Comparison of ENCODE assay signal across 8 mouse cellular contexts in genomic region chr3:94821008-94821638, GRCm38 (mm10). TPM values are rescaled to one million over a fixed set of nuclear protein-coding genes. Genes with fewer than 3 reads are reported as not detected.
DNase-seq lines count a peak whose midpoint lies in the region; TF ChIP-seq lines count a peak whose summit lies in the region.

No protein-coding gene starts in this region.

- no peak for DNase-seq in ES-E14 (ENCODE audit: low read depth, low spot score)
- peak; percentile 49 to 74 for DNase-seq in adrenal gland, postnatal 36 days
- DNase-seq in heart, postnatal 10 days: peak; percentile 56 to 75
- DNase-seq in kidney, postnatal 36 days: peak; percentile 55 to 75
- peak; percentile 49 for DNase-seq in lung, postnatal 36 days
- peak; percentile 90 for DNase-seq in retina, postnatal 1 day
- DNase-seq in spleen, postnatal 4 days (ENCODE audit: low spot score in 2 of 2): no peak

- H3K9ac ChIP-seq in ES-E14 (ENCODE audit: insufficient read depth, low read depth, low read length, poor library complexity, severe bottlenecking): peak overlapping the region; percentile 81

- peaks cover 0 to 4% of the 10 kb centered on the region in 2 experiments; a peak in 2 of 4 replicates for H3K4me1 ChIP-seq in ES-E14 (ENCODE audit: control insufficient read depth in 2 of 2, insufficient read depth in 2 of 2, low read length in 2 of 2, poor library complexity in 1 of 2)
- no peaks in the 10 kb centered on the region for H3K4me1 ChIP-seq in embryonic fibroblast, embryonic 13.5 days (ENCODE audit: control insufficient read depth, insufficient read depth, low read length)

- no peak overlapping the region for H3K27ac ChIP-seq in ES-E14 (ENCODE audit: insufficient read depth, low read depth, low read length, poor library complexity, severe bottlenecking)
- no peak overlapping the region for H3K27ac ChIP-seq in embryonic fibroblast, embryonic 13.5 days (ENCODE audit: insufficient read depth, low read length)

- no peak; the same call in 1 of the 2 replicates for TF ChIP-seq POLR2A in embryonic fibroblast, embryonic 13.5 days (IDR thresholded peaks at IDR 0.05; ENCODE audit: low read depth, low read length)

- in situ Hi-C loops in ES-E14 (cut with MboI; ENCODE audit: low sequenced_read_pairs in 2 of 2, unreplicated experiment in 2 of 2): no loop called here

- intact Hi-C loops in heart, postnatal 10 days (cut with DNase I): loop anchor here (1.0 kb wide), 1 partner anchor 16 kb away; the partner anchor contains the start of gene Pogz

- no peak for TF ChIP-seq CTCF in embryonic fibroblast, embryonic 13.5 days (IDR thresholded peaks at IDR 0.05; ENCODE audit: borderline replicate concordance, insufficient read depth, low read length)

- H3K9me3 ChIP-seq in ES-E14 (ENCODE audit: control insufficient read depth, insufficient read depth, low read depth, low read length): no peaks in the 10 kb centered on the region

- peak overlapping the region; percentile 66 to 84 for H3K4me3 ChIP-seq in ES-E14 (ENCODE audit: insufficient read depth in 1 of 2, low read depth in 1 of 2, low read length in 2 of 2, poor library complexity in 1 of 2, severe bottlenecking in 1 of 2)
- peak overlapping the region; percentile 48 for H3K4me3 ChIP-seq in embryonic fibroblast, embryonic 13.5 days (ENCODE audit: insufficient read depth, low read length)

- no peaks in the 10 kb centered on the region for H3K36me3 ChIP-seq in ES-E14 (ENCODE audit: control insufficient read depth, insufficient read depth, low read length, poor library complexity, severe bottlenecking)

TF ChIP-seq in ES-E14, 5 proteins besides CTCF, POLR2A, EP300 and RAD21:
- no peak for TF ChIP-seq CHD2 (IDR thresholded peaks at IDR 0.05; ENCODE audit: low read depth, low read length)
- no peak for TF ChIP-seq ZNF384 (IDR thresholded peaks at IDR 0.05; ENCODE audit: low read depth, low read length)
- no peak for TF ChIP-seq HCFC1 (IDR thresholded peaks at IDR 0.05; ENCODE audit: borderline replicate concordance, insufficient read depth, low read length)
- no peak for TF ChIP-seq ZC3H11A (IDR thresholded peaks at IDR 0.05; ENCODE audit: borderline replicate concordance, low read depth, low read length)
- TF ChIP-seq MAFK (IDR thresholded peaks at IDR 0.05; ENCODE audit: insufficient read depth, low read depth, low read length): no peak

RNA-seq across cellular contexts. Expression of gene Pogz, which starts 16.2 kb away (rescaled TPM):
- 26.6 and 27.1 TPM in 2 replicates for total RNA-seq in ES-E14 (2012; rRNA removed)
- 10 to 100 TPM; 28.1 to 32.8 TPM for total RNA-seq in adrenal gland, postnatal 36 days (2021)
- polyA plus RNA-seq in embryonic fibroblast, embryonic 13.5 days (2011; ENCODE audit: insufficient read length, low read depth, missing spikeins): 34.7 and 41.6 TPM in 2 replicates
- total RNA-seq in heart, postnatal 10 days (2021): 10 to 100 TPM; 27.5 to 29.2 TPM

RNA-seq across cellular contexts. Expression of gene Cgn, which starts 34.8 kb away (rescaled TPM):
- total RNA-seq in ES-E14 (2012; rRNA removed): 28.8 and 47.1 TPM in 2 replicates
- 1 to 10 TPM in 1 of 2 experiments, under 1 TPM in 1; 0.79 to 1.4 TPM for total RNA-seq in adrenal gland, postnatal 36 days (2021)
- 0.17 TPM in 1 of 2 replicates, not detected in the other for polyA plus RNA-seq in embryonic fibroblast, embryonic 13.5 days (2011; ENCODE audit: insufficient read length, low read depth, missing spikeins)
- total RNA-seq in heart, postnatal 10 days (2021): under 1 TPM; 0.52 to 0.69 TPM

Comparison
In these comparisons a context has a peak if more than half of its experiments do, and no peak if none do; other contexts are left out.
1. DNase-seq: peak in adrenal gland, postnatal 36 days (2 of 2), heart, postnatal 10 days (2 of 2), kidney, postnatal 36 days (2 of 2), lung, postnatal 36 days (single experiment) and retina, postnatal 1 day (single experiment); none in ES-E14 (single experiment) and spleen, postnatal 4 days (0 of 2).
2. RNA of gene Cgn, which starts 34.8 kb away (total RNA-seq): 28.8 to 47.1 TPM in ES-E14; 0.79 to 1.4 TPM in adrenal gland, postnatal 36 days and 0.52 to 0.69 TPM in heart, postnatal 10 days; every median in the first group is over 10 times any median in the second.